Mouse (Mus musculus): ENCODE measurements at regions not wholly inside any gene's neighbourhood (a gene's known extent, or its start where the extent isn't known, plus 50 kb on each side); places are given as distances from the start of the nearest gene placed in this dataset.
A peak's percentile ranks its signal among the peaks of the same experiment; 100 is the strongest.

GRCm38 (mm10) chr4:152895076-152895475 lies 417.4 kb upstream of the Kcnab2 start:
- Histone ChIP-seq H3K4me1 (replicated peaks) (no peaks in the 10 kb centered on the region), H3K9me3 (no peaks in the 10 kb centered on the region), H3K36me3 (no peaks in the 10 kb centered on the region), H3K9ac (no peak overlapping the region), H3K27me3 (0 out of 2 replicates have a peak, but pooled peaks cover 3% of the 10 kb centered on the region), H3K27ac (no peak overlapping the region), H3K4me2 (no peak overlapping the region), H3K4me3 (no peak overlapping the region)
- ATAC-seq (ENCODE audit: low FRiP score) = no peak
- WGBS = 69% methylated on average over 13 of the region's 13 CpGs

GRCm38 (mm10) chr4:152892997-152893396 lies 415.3 kb upstream of the Kcnab2 start:
- WGBS = 86% methylated on average over 3 of the region's 3 CpGs
- no peak for ATAC-seq (ENCODE audit: low FRiP score)

GRCm38 (mm10) chr4:152889211-152889610 lies 411.5 kb upstream of the Kcnab2 start:
- Histone ChIP-seq H3K4me2 (no peak overlapping the region), H3K36me3 (no peaks in the 10 kb centered on the region), H3K9ac (no peak overlapping the region), H3K4me1 (replicated peaks) (peaks cover 12% of the 10 kb centered on the region), H3K4me3 (no peak overlapping the region), H3K27ac (no peak overlapping the region), H3K27me3 (no peaks in the 10 kb centered on the region), H3K9me3 (no peaks in the 10 kb centered on the region)
- ATAC-seq (ENCODE audit: low FRiP score) = no peak
- 71% methylated on average over 5 of the region's 5 CpGs for WGBS

More at GRCm38 (mm10) chr4:152892997-152893396, 415.3 kb upstream of the Kcnab2 start:
- H3K4me2 ChIP-seq = no peak overlapping the region
- no peaks in the 10 kb centered on the region for H3K9me3 ChIP-seq
- H3K36me3 ChIP-seq = no peaks in the 10 kb centered on the region
- no peak overlapping the region for H3K4me3 ChIP-seq
- peaks cover 9% of the 10 kb centered on the region for H3K4me1 ChIP-seq (replicated peaks)
- 0 out of 2 replicates have a peak, but pooled peaks cover 3% of the 10 kb centered on the region for H3K27me3 ChIP-seq
- no peak overlapping the region for H3K27ac ChIP-seq
- no peak overlapping the region for H3K9ac ChIP-seq

GRCm38 (mm10) chr4:152888306-152888705 lies 410.6 kb upstream of the Kcnab2 start:
- Histone ChIP-seq H3K4me3 (no peak overlapping the region), H3K9ac (no peak overlapping the region), H3K9me3 (no peaks in the 10 kb centered on the region), H3K27me3 (no peaks in the 10 kb centered on the region), H3K4me1 (replicated peaks) (peaks cover 12% of the 10 kb centered on the region), H3K36me3 (no peaks in the 10 kb centered on the region), H3K27ac (no peak overlapping the region), H3K4me2 (no peak overlapping the region)
- 54% methylated on average over 14 of the region's 14 CpGs for WGBS
- ATAC-seq (ENCODE audit: low FRiP score) = no peak

GRCm38 (mm10) chr4:152886773-152887172 lies 409.1 kb upstream of the Kcnab2 start:
- 74% methylated on average over 9 of the region's 9 CpGs for WGBS
- no peak for ATAC-seq (ENCODE audit: low FRiP score)
- Histone ChIP-seq H3K9ac (no peak overlapping the region), H3K27me3 (no peaks in the 10 kb centered on the region), H3K27ac (no peak overlapping the region), H3K4me1 (replicated peaks) (peaks cover 12% of the 10 kb centered on the region), H3K4me3 (no peak overlapping the region), H3K36me3 (no peaks in the 10 kb centered on the region), H3K9me3 (no peaks in the 10 kb centered on the region), H3K4me2 (no peak overlapping the region)

- Histone ChIP-seq H3K9me3 (no peaks in the 10 kb centered on the region), H3K27me3 (0 out of 2 replicates have a peak, but pooled peaks cover under 1% of the 10 kb centered on the region), H3K36me3 (no peaks in the 10 kb centered on the region), H3K9ac (no peak overlapping the region), H3K4me3 (no peak overlapping the region), H3K4me1 (replicated peaks) (peaks cover 8% of the 10 kb centered on the region), H3K27ac (no peak overlapping the region), H3K4me2 (no peak overlapping the region)
- ATAC-seq (ENCODE audit: low FRiP score) = no peak
Measured at GRCm38 (mm10) chr4:152881433-152881930, 403.8 kb upstream of the Kcnab2 start.

- 99% methylated on average over 2 of the region's 2 CpGs for WGBS
- 0 out of 2 replicates have a peak, but pooled peaks cover 4% of the 10 kb centered on the region for H3K27me3 ChIP-seq
Measured at GRCm38 (mm10) chr4:152880368-152880767, 402.7 kb upstream of the Kcnab2 start.

GRCm38 (mm10) chr4:152878941-152879340 lies 401.3 kb upstream of the Kcnab2 start:
- H3K4me3 ChIP-seq = no peak overlapping the region
- no peaks in the 10 kb centered on the region for H3K9me3 ChIP-seq
- H3K9ac ChIP-seq = no peak overlapping the region
- ATAC-seq (ENCODE audit: low FRiP score) = no peak
- H3K4me1 ChIP-seq (replicated peaks) = peaks cover 8% of the 10 kb centered on the region
- H3K4me2 ChIP-seq = no peak overlapping the region
- H3K27me3 ChIP-seq = 0 out of 2 replicates have a peak, but pooled peaks cover 4% of the 10 kb centered on the region
- H3K36me3 ChIP-seq = no peaks in the 10 kb centered on the region
- 43% methylated on average over 14 of the region's 14 CpGs for WGBS
- peak overlapping the region; percentile 37; the same call in 1 of the 2 replicates for H3K27ac ChIP-seq

More at GRCm38 (mm10) chr4:152880368-152880767, 402.7 kb upstream of the Kcnab2 start:
- Histone ChIP-seq H3K4me1 (replicated peaks) (peaks cover 8% of the 10 kb centered on the region), H3K9ac (no peak overlapping the region), H3K4me2 (no peak overlapping the region), H3K9me3 (no peaks in the 10 kb centered on the region), H3K27ac (no peak overlapping the region), H3K4me3 (no peak overlapping the region), H3K36me3 (no peaks in the 10 kb centered on the region)
- ATAC-seq (ENCODE audit: low FRiP score) = no peak

- Histone ChIP-seq H3K9ac (no peak overlapping the region), H3K9me3 (no peaks in the 10 kb centered on the region), H3K27me3 (0 out of 2 replicates have a peak, but pooled peaks cover 4% of the 10 kb centered on the region), H3K36me3 (no peaks in the 10 kb centered on the region), H3K4me3 (no peak overlapping the region), H3K4me1 (replicated peaks) (peaks cover 8% of the 10 kb centered on the region), H3K27ac (peak overlapping the region; percentile 40), H3K4me2 (no peak overlapping the region)
- 64% methylated on average over 3 of the region's 3 CpGs for WGBS
- ATAC-seq (ENCODE audit: low FRiP score) = no peak
Measured at GRCm38 (mm10) chr4:152878401-152878800, 400.7 kb upstream of the Kcnab2 start.

GRCm38 (mm10) chr4:152870046-152870445 lies 392.4 kb upstream of the Kcnab2 start:
- WGBS = 92% methylated on average over 5 of the region's 5 CpGs

GRCm38 (mm10) chr4:152865894-152866293 lies 388.2 kb upstream of the Kcnab2 start:
- Histone ChIP-seq H3K4me3 (no peak overlapping the region), H3K4me1 (replicated peaks) (peaks cover 11% of the 10 kb centered on the region; the same call in 1 of the 2 replicates), H3K9ac (no peak overlapping the region), H3K9me3 (no peaks in the 10 kb centered on the region), H3K4me2 (no peak overlapping the region), H3K36me3 (no peaks in the 10 kb centered on the region), H3K27ac (peak overlapping the region; percentile 65; the same call in 1 of the 2 replicates), H3K27me3 (no peaks in the 10 kb centered on the region)
- no peak; the same call in 1 of the 2 replicates for ATAC-seq (ENCODE audit: low FRiP score)
- 54% methylated on average over 8 of the region's 8 CpGs for WGBS

More at GRCm38 (mm10) chr4:152870046-152870445, 392.4 kb upstream of the Kcnab2 start:
- H3K4me2 ChIP-seq = no peak overlapping the region
- no peak overlapping the region for H3K27ac ChIP-seq
- no peaks in the 10 kb centered on the region for H3K9me3 ChIP-seq
- H3K27me3 ChIP-seq = 0 out of 2 replicates have a peak, but pooled peaks cover 3% of the 10 kb centered on the region
- no peak overlapping the region for H3K4me3 ChIP-seq
- no peaks in the 10 kb centered on the region for H3K4me1 ChIP-seq (replicated peaks)
- no peak overlapping the region for H3K9ac ChIP-seq
- no peak for ATAC-seq (ENCODE audit: low FRiP score)
- no peaks in the 10 kb centered on the region for H3K36me3 ChIP-seq

- H3K27me3 ChIP-seq = no peaks in the 10 kb centered on the region
- no peak overlapping the region for H3K4me2 ChIP-seq
- H3K4me3 ChIP-seq = no peak overlapping the region
- ATAC-seq (ENCODE audit: low FRiP score) = no peak
- no peaks in the 10 kb centered on the region for H3K9me3 ChIP-seq
- H3K4me1 ChIP-seq (replicated peaks) = peaks cover 11% of the 10 kb centered on the region; the same call in 1 of the 2 replicates
- 47% methylated on average over 11 of the region's 11 CpGs for WGBS
- H3K36me3 ChIP-seq = no peaks in the 10 kb centered on the region
- H3K27ac ChIP-seq = no peak overlapping the region
- H3K9ac ChIP-seq = no peak overlapping the region
Measured at GRCm38 (mm10) chr4:152862818-152863614, 385.3 kb upstream of the Kcnab2 start.
